Mouse (Mus musculus) c-Kit-negative CD71-positive TER-119-positive erythroid progenitor cells, embryonic 14.5 days (primary cell): ENCODE results near the gene Uvrag.

Experiments
- DNase-seq: peaks from one replicate; pipeline ENCODE4 v3.0.0-alpha.2; 2013; ENCODE audit warnings: low read depth, low spot score

The Uvrag gene

DNA sequence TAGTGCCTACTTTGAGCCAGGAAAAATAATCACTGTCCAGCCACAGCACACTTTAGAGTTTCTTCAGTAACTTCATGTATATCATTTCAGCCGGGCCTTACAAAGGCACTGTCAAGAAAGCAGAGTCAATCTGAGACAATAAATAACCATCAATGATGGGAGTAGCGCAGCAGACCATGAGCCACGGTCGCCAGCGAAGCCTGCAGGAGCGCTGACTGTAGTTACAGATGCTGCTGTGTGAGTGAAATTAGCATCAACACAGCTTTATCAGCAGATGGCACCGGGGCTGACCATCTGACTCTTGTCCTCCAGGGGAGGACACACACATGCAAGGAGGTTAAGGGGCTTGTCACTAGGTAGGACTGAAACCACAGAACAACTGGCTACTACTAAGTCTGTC, 251.7 kb downstream of the Uvrag start:
- DNase-seq: no peak

DNA sequence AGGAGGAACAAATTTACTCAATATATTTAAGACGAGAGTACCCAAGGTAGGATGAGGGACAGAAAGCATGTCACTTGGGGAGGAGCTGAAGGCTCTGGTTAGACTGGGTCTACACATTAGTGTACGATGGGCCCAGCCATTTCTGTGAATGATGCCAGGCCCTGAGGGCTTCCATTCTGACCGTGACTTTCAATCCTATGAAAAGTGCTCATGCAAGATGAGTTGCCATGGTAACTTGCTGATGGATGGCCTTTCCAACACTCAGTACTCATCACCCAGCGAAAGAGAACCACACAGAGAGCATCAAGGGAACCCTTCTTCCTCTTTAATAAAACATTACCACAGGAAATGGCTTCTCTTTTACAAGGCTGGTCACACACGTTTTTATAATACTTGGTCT, 252.1 kb downstream of the Uvrag start:
- no peak for DNase-seq

DNA sequence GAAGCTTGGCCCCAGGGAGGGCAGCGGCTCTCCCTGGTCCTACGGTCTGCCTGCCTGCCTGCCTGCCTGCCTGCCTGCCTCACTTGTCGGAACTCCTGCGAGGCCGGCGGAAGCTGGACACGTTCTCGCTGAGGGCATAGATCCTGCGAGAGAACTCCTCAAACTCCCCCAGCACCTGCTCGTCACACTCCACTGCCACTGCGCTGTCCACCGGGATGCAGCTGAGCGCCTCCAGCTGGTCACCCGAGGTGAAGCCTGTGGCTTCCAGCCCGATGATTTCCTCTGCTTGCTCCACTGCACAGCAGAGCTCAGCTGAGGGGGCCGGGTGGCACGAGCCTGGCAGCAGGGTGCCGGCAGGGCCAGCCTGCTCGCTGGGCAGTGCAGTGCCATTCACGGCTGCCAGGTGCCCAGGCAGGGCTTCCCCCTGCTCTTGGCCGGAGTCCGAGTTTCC, 253.1 kb downstream of the Uvrag start:
- no peak for DNase-seq

DNA sequence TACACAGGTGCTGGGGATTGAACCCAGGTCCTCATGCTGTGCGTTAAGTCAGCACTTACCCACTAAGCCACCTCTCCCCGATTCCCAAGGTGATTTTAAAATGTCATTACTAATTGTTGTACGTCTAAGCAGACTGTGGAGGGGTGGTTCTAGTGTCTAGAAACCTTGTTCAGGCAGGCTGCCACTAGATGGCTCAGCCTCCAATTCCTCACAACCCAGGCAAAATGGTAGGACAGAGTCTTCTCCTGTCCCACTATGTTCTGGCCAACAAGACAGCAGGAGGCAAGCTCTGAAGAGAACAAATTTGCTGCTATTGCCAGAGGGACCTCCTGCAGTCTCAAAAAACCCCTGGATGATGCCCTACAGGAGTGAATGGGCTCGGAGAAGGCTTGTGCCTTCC, 259.1 kb downstream of the Uvrag start:
- no peak for DNase-seq

DNA sequence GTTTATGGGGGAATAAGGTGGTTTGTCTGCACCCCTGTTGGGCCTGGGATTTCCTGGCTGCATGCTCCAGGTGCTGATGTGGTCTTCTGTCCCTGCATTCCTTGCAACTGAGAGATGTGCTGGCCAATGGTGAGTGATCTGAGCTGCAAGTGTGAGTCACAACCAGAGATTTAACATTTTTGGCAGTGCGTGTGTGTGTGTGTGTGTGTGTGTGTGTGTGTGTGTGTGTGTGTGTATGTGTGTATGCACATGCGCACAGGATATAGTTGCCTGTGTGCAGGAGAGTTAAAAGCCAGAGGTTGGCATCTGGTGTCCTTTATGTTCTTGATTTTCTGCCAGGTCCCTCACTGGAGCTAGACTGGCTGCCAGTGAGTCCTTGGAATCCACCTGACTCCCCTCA, 261.8 kb downstream of the Uvrag start:
- DNase-seq: no peak

DNA sequence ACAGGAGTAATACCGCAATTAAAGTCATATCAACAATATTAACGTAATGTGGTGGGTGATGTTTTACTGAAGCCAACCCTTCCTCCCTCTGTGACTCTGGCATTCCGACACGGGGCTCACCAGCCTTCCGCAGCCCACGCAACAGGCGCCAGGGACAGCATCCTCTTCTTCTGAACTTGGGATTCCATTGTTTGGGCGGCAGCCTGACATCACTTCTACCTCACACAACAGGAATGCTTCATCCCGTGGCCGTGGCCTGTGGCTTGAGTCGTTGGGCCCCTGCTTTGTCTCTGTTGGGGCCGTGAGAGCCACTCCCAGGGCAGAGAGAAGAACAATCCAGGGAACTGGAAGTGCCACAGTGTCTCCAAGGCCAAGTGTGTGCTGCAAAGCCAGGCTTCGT, 264.8 kb downstream of the Uvrag start:
- no peak for DNase-seq

DNA sequence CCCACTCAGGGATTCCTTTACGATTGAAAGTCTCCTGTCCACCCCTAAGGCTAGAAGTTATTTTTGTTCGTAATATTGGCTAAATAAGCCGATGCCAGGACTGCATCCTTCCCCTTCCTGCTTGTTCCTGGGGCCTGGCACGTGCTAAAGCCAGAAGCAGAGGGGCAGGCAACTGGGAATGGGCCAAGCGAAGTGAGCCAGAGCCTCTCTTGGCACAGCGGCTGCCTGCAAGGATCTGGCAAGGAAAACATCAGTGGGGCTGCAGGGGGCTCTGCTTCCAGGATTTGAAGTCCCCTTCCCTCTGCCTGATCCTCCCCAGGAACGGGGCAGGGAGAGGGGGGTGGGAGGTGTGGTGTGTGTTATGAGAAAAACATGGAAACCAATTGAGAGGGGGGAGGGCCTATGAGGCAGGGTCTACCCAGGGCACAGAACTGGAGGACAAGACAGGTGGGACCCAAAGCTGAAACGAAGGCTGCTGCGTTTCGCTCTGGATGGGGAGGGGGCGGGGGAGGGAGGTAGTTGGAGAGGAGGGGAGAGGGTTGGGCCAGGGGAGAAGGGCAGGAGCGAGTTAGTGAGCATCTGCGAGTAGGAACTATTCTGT, 265.5 kb downstream of the Uvrag start:
- no peak for DNase-seq

DNA sequence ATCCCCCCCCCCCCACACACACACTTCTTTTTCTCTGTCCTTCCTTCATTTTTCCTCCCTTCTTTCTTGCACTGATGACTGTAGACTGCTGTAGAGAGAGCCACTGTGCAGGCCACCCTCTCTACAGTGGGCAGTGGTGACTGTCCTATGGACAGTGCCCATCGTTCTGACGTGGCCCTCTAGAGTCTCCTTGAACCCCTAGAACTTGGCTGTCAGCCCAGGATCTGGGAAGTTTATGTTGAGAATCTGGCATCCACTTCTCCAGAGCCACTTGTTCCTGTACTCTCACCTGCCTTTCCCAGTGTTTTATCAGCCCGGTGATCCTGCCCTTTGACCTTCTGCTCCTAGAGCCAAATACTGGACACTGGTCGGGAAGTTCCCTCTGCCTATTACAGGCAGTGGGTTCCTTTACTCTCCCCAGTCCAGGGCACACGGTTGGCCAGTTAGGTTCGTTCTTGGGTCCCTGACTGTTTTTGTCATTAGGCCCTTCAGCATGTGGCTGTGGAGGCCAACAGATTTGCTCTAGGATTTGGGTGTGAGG, 266.5 kb downstream of the Uvrag start:
- DNase-seq: no peak

DNA sequence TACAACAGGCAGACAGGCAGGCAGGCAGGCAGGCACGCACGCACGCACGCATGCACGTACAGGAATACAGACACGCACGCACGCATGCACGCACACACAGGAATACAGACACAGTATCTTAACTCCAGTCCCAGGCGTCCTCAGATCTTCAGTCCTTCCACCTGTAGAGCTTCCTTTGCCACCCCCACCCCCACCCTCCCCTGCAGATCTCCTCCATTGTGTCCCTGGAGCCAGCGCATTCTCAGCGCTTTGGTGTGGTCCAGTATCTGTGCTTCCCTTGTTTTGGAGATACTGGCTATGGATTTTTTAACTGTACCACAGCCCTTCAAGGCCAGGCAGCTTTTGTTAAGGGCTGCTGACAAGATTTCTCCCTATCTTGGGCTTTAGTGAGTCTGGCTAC, 267.6 kb downstream of the Uvrag start:
- no peak for DNase-seq

DNA sequence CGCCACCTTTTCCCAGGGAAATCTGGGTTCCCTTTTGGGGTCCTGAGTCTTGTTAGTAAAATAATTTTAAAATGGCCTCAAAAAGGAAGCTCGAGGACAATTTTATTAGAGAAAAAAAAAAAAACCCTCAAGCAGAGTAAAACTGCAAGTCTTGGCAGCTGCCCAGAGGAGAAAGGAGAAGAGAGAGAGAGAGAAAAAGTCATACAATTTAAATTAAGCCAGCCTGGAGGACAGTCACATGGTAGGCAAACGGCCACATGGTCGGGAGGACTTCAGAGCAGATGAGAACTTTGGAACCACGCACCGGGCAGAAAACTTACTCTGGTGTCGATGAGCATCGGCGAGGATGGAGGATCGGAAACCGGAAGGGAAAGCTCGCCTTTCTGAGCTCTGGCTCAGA, 269.1 kb downstream of the Uvrag start:
- DNase-seq: no peak

DNA sequence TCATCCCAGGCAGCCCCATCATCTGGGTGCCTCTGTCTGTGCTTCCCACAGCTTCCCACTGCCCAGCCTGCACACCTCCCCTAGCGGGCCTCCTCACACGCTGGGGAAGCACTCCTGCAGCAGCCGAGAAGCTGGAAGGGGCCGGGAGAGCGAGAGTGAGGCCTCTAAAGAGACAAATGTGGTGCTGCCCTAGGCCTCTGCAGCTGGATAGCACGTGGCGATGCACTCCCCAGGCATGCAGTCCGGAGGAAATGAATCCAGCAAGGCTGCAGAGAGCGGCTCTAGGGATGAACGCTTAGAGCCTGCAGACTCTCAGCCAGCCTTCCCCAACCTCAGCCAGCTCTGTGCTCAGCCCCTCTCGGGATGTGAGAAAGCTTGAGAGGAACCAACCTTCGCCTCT, 270.1 kb downstream of the Uvrag start:
- DNase-seq: no peak

DNA sequence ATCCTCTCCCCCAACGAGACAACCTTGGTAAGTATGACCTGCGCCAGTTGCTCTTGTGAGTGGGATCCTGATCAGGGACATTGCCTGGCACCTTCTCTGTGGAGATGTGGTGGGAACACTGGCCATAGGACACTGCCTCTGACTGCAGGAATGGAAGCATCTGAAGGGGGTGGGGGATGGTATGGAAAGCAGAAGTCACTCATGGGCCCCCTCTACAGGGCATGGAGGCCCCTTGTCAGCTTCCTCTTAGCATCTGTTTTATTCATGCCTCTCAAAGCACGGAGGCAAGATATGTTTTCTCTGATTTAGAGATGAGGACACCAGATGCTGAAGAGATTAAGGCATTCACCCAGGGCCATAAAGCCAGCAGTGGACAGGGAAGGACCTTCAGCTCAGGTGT, 271.9 kb downstream of the Uvrag start:
- DNase-seq: no peak

DNA sequence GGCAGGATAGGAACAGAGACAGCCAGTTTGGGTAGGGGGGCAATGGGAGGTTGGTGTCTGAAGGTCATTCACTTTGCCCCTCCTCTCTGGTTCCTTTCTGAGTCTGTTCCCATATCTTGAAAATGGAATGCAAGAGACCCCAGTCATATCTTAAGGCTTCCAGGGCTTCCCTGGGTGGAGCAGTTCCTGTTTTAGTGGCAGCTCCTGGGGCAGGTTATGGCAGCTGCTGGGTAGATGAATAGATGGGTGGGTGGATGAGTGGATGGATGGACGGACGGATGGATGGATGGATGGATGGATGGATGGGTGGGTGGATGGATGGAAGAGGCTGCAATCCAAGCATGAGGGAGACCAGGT, 273.2 kb downstream of the Uvrag start:
- no peak for DNase-seq

DNA sequence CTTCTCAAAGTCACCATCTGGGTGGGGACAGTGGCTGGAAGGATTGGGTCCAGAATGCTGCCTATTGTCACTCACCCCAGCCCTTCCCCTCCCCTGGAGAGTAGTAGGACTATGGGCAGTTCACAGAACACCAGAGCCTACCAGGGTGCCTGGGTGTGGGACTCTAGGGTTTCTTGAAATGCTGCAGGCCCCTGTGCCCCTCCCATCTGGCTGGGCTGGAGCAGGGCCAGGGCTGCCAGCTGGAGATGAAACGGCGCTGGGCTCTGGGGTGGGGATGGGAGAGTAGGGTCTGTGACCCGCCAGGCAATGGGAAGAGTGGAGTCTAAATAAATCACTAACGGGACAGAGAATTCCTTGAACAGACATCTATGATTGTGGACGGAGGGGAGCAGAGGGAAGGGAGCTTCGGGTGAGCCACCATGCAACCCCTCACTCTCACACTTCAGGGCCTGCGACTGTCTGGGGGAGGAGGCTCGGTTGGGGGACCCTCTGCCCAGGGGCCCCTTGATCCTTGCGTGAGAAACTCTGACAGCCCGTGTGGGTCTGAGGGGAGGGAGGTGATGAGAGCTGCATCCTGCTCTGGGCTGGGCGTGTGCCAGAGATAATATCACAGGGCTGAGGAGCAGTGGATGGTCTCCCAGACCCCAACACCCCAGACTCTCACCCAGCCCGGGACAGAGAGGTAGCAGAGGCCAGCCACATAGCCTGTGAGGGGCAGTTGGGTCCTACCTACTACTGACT, 273.7 kb downstream of the Uvrag start:
- no peak for DNase-seq

DNA sequence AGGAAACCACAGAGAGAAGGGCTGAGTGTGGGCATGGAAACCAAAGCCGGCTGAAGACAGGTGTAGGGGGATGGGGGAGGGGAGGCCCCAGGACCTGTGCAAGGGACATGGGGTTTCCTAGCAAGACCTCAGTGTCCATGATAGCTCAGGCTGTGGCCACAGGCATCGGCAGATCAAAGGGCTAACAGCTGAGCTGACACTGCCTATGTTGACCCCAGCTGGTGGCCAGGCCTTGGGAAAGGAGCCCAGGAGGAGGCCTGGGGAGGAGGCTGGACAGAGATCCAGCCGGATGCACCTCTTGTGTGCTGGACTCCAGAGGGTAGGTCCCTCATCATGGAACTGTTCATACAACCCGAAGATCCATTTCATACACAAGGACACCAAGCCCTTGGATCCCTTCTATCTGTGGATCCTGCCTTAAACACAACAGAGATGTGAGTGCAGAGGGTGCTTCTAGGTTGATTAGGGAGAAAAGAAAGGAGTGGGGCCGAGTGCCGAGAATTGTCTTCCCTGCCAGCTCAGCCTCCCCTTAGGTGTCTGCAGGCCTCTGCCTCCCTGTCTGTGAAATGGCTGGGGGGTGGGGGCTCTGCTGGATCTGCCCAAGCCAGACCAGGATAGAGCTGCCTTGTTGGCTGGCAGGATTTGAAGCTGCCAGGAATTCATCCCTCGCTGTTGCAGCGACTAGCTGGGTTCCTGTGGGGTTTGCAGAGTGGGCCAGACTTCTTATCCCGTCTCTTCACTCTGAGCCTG, 276.8 kb downstream of the Uvrag start:
- no peak for DNase-seq

DNA sequence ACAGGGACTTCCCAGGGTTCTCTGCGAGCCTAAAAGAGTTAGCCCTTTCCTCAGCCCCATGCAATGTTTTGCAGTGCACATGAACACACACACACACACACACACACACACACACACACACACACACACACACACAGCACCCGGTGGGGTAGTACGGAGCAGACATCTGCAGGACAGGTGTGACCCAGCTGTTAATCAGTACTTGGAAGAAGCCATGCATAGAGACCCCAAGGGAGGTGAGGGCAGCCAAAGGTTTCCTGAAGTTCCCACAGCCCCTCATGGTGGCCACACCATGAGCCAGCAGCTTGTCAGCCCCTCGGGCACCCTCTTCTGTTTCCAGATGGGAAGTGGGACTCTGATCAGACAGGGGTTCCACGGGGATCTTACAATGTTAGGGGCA, 277.9 kb downstream of the Uvrag start:
- DNase-seq: no peak

DNA sequence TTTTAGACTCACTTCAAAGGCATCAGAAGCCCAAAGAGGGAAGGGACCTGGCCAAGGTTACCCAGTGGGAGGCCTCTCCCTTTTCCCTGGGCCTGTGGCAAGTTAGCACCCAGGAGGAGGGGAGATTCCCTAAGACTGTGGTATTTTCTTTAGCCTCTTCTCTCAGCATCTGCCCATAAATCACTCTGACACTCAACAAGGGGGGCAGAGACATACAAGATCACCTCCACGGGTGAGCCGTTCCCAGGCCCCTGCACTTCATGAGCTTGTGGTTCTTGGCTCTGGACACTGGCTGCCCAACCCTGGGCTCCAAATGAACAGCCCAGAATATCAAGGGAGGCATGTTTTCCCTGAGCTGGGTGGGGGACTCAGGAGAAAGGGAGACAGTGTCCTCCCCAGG, 279.9 kb downstream of the Uvrag start:
- DNase-seq: no peak

DNA sequence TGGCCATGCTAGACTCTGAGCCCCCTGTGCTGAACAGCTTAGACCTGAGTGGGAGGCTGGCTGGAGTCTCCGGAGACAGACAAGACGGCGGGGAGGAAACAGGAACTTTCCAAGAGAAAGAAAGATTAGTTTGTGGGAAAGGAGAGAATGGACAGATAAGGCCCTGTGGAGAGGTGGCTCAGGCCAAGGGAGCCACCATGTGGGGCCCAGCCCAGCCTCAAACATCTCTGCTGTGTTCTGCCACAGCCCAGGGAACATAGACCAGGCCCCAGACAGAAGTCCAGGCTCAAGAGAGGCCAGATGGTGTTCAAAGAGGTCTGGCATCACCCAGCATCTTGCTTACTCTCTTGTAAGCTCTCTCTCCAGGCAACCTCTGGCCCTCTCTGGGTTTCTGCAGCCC, 283.8 kb downstream of the Uvrag start:
- no peak for DNase-seq

DNA sequence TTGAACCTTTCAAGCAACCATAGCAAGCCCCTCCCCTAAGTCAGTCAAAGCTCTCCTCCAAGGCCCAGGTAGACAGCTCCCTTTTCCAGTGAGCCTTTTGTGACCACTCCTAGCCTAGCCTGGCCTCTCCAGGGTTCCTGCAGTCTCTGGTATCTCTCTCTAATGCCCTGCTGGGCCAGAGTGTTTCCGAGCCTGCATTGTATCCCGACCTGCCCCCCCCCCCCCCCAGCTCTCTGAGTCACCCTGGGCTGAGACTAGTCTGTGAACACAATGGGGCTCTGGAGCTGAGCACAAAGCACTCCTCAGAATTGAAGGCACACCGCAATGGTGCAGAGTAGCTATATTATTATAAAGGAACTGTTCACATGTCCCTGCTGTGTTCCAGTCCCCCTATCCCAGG, 284.8 kb downstream of the Uvrag start:
- no peak for DNase-seq

DNA sequence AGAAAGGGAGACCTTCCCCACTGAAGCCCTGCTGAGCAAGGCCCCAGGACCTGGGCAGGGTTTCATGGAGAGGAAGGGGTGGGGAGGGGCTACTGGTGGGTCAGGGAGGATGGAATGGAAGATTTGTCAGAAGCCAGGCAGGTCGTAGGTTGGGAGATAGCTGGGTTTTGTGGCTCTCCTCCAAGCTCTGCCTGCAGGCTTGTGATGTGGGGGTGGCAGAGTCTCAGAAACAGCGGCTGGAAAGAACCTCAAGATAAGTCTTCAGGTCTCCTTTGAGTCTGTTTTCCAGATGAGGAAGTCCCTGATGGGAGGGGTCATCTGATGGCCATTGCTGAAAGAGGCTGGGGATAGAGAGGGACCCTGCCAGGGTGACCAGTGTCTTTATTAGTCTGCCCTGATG, 285.6 kb downstream of the Uvrag start:
- no peak for DNase-seq

DNA sequence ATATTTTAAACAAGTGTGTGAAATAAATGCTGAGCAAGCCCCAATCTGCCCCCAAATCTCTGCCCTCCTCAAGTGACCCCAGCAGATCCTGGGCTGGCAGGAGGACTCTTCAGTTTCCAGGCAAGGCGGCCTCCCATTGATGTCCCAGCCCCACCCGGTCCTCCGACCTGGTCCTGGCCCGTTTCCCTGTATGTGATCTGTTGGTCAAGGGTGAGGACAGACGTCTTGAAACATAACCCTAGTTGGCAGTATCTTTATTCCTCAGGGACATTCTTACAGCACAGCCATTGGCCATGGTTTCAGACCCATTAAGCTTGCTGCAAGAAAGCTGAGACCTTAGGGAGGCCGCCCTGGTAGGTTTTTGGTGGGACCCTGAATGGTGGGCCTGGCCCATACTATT, 287.1 kb downstream of the Uvrag start:
- no peak for DNase-seq

DNA sequence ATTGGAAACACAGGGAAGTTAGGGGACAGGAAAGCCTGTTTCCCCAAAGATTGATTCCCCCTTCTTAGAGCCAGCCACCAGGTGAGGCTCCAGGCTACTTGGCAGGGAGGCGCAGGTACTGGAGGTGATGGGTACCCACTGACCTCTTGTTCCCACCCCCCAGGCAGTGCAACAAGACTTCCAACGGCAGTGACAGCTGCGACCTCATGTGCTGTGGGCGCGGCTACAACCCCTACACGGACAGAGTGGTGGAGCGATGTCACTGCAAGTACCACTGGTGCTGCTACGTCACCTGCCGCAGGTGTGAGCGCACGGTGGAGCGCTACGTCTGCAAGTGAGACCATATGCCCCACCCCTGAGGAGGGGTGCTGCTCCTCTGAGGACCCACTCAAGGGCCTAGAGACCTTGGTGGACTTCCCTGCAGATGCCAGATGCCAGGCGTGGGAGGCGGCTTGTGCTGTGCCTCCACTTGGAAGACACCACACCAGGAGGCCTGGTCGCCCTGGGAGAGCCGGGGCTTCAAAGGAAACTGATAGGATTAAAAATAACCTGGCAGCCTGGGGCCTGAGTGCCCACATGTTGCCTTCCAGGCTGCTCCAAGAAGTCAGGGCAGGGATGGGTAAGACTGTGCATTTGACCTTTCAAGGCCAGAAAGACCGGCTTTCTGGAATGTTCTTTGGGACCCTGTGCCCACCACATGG, 287.8 kb downstream of the Uvrag start:
- no peak for DNase-seq
